Mouse (Mus musculus) ES-E14 (cell line): ENCODE data around the gene Pdzd8.

Source experiments
- CHD2 ChIP-seq: IDR thresholded peaks from 2 replicates; pipeline ENCODE4 v1.6.1; 2014; ENCODE audit warnings: mild to moderate bottlenecking, low read depth, low read length, inconsistent platforms
- HCFC1 ChIP-seq: IDR thresholded peaks from 2 replicates; pipeline ENCODE4 v1.6.1; 2012; ENCODE audit warnings: low read length, inconsistent platforms, borderline replicate concordance; ENCODE audit not compliant: insufficient read depth
- MAFK ChIP-seq: IDR thresholded peaks from 2 replicates; pipeline ENCODE4 v1.6.1; 2014; ENCODE audit warnings: mild to moderate bottlenecking, low read depth, low read length, inconsistent platforms; ENCODE audit not compliant: insufficient read depth
- ZC3H11A ChIP-seq: IDR thresholded peaks from 2 replicates; pipeline ENCODE4 v1.6.1; 2012; ENCODE audit warnings: low read depth, mild to moderate bottlenecking, inconsistent platforms, low read length, borderline replicate concordance
- ZNF384 ChIP-seq: IDR thresholded peaks from 2 replicates; pipeline ENCODE4 v1.6.1; 2012; ENCODE audit warnings: low read depth, low read length, inconsistent platforms

DNA sequence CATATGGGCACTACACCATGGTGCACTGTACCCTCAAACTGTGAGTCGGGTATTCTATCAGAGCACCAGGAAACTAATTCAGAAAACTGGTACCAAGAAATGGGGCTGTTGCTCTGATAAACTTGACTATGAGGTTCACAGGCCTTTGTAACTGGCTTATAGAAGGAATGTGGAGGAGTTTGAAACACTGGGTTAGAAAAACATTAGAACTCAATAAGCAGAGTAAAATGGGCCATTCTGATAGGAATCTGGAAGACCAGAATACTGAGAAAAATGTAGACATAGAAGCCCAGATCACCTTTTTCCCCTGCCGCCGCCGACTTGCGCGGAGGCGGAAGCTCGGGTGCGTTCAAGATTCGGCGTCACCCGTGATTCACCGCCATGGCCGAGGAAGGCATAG, 23.6 kb downstream of the Pdzd8 start, which contains the start of gene Rps12-ps3:
- TF ChIP-seq MAFK: no peak
- TF ChIP-seq CHD2: no peak
- TF ChIP-seq HCFC1: no peak
- TF ChIP-seq ZNF384: no peak
- no peak for TF ChIP-seq ZC3H11A
